Mouse (Mus musculus) cerebral cortex, adult 2 months (tissue): Measurements from ENCODE around the gene Kdm5a.

Source experiments
- WGBS: fragments of 180-500 bp; shearing (Covaris S2); methylation state at CpG from one replicate; pipeline ENCODE4 v1.1.7; 2018; 5-methylcytosine and 5-hydroxymethylcytosine counted together

The Kdm5a gene

GRCm38 (mm10) chr6:120472455-120473140, 108.7 kb downstream of the Kdm5a start:
- WGBS, result 49% methylated on average over 8 of the region's 8 CpGs

GRCm38 (mm10) chr6:120473427-120473826, 109.5 kb downstream of the Kdm5a start:
- WGBS, result 57% methylated on average over 5 of the region's 5 CpGs

GRCm38 (mm10) chr6:120475288-120475687, 111.4 kb downstream of the Kdm5a start:
- 87% methylated on average over 8 of the region's 8 CpGs for WGBS

GRCm38 (mm10) chr6:120479302-120479701, 115.4 kb downstream of the Kdm5a start:
- WGBS, result 84% methylated on average over 2 of the region's 2 CpGs

GRCm38 (mm10) chr6:120480361-120480760, 116.4 kb downstream of the Kdm5a start:
- WGBS, result 57% methylated on average over 5 of the region's 5 CpGs

- WGBS, result 76% methylated on average over 6 of the region's 6 CpGs
Observed at GRCm38 (mm10) chr6:120481538-120481937, 117.6 kb downstream of the Kdm5a start.

GRCm38 (mm10) chr6:120482021-120482420, 118.1 kb downstream of the Kdm5a start:
- WGBS, result 76% methylated on average over 14 of the region's 14 CpGs

GRCm38 (mm10) chr6:120482756-120483155, 118.8 kb downstream of the Kdm5a start:
- WGBS, result 26% methylated on average over 6 of the region's 6 CpGs

GRCm38 (mm10) chr6:120483211-120483626, 119.3 kb downstream of the Kdm5a start:
- WGBS, result 17% methylated on average over 8 of the region's 8 CpGs

GRCm38 (mm10) chr6:120485038-120485437, 121.1 kb downstream of the Kdm5a start:
- WGBS, result 48% methylated on average over 3 of the region's 3 CpGs

- WGBS, result 36% methylated on average over 8 of the region's 8 CpGs
Observed at GRCm38 (mm10) chr6:120486051-120486510, 122.2 kb downstream of the Kdm5a start.

GRCm38 (mm10) chr6:120488647-120489046, 124.7 kb downstream of the Kdm5a start:
- 40% methylated on average over 3 of the region's 3 CpGs for WGBS

- 49% methylated on average over 2 of the region's 2 CpGs for WGBS
Observed at GRCm38 (mm10) chr6:120489461-120489860, 125.5 kb downstream of the Kdm5a start.

- WGBS, result 20% methylated on average over 7 of the region's 7 CpGs
Observed at GRCm38 (mm10) chr6:120491064-120491463, 127.1 kb downstream of the Kdm5a start.

GRCm38 (mm10) chr6:120491862-120492498, 128.1 kb downstream of the Kdm5a start:
- WGBS, result 12% methylated on average over 22 of the region's 22 CpGs

GRCm38 (mm10) chr6:120492499-120493373, 128.8 kb downstream of the Kdm5a start:
- WGBS, result 1% methylated on average over 95 of the region's 95 CpGs

GRCm38 (mm10) chr6:120493374-120494181, 129.7 kb downstream of the Kdm5a start, which contains the start of gene Tmem121b:
TSS of gene Tmem121b (minus strand) at chr6:120493807.
- 2% methylated on average over 74 of the region's 84 CpGs for WGBS
